Mouse (Mus musculus): ENCODE data around the gene Eif4ebp2.

Eif4ebp2 gene

GRCm38 (mm10) chr10:61383021-61383714 lies 69.3 kb downstream of the Eif4ebp2 start, which contains the start of gene Pald1:
Gene Pald1, minus strand, starts transcription at chr10:61383530.
- DNase-seq (ENCODE audit: low read depth, low spot score): peak; percentile 49

GRCm38 (mm10) chr10:61382281-61382731 lies 70.2 kb downstream of the Eif4ebp2 start:
- no peak for DNase-seq (ENCODE audit: low read depth, low spot score)

GRCm38 (mm10) chr10:61381823-61382222 lies 70.6 kb downstream of the Eif4ebp2 start:
- no peak for DNase-seq (ENCODE audit: low read depth, low spot score)

- DNase-seq (ENCODE audit: low read depth, low spot score): no peak
These were observed 72.3 kb downstream of the Eif4ebp2 start for GRCm38 (mm10) chr10:61380186-61380585.

- DNase-seq (ENCODE audit: low read depth, low spot score): no peak
These were observed 73.0 kb downstream of the Eif4ebp2 start for GRCm38 (mm10) chr10:61379340-61380040.

GRCm38 (mm10) chr10:61378698-61379097 lies 73.8 kb downstream of the Eif4ebp2 start:
- no peak for DNase-seq (ENCODE audit: low read depth, low spot score)

All from brain, embryonic 18.5 days (tissue).